ENCODE assay signal across 9 mouse cellular contexts in the genomic region with DNA sequence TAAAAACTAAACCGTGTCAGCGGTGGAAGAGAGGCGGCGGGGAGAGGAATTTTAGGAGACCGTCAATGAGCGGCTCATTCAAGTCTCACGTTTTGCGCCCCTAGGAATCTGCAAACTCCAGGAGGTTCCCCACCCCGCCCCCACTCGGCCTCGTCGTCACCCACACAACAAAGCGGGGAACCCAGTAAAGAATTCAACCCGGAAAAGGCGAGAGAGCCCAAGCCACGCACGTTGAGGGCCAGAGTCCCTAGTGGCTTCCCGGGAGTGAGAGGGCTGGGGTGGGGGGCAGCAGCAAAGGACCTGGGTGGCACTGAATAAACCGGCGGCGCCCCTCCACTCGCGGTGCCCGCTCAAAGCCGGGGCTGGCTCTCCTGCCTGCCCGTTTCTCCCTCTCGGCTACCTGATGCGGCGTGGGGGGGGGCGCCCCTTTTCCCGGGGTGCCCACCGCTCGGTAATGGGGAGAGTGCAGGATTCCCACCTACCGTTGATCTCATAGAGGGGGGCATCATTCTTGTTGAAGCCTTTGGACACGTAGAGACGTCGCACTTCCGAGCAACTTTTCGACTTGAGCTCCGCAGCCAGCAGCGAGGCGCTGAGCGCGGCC. TPM values are rescaled to one million over a fixed set of nuclear protein-coding genes. Genes with fewer than 3 reads are reported as not detected.
DNase-seq lines count a peak whose midpoint lies in the region; ATAC-seq and TF ChIP-seq lines count a peak whose summit lies in the region.
"Had no signal": no experiment of that assay in that cellular context is flagged by ENCODE, and none has a peak within 500 bp of the region (broad histone marks: within the 10 kb centered on the region; RNA-seq: fewer than 3 reads in every experiment).

No protein-coding gene starts in this region.

- H3K4me1 ChIP-seq in lung, adult 2 months (ENCODE audit: control insufficient read depth, insufficient read depth, low read length) = no peaks in the 10 kb centered on the region
- H3K4me1 ChIP-seq in embryonic facial prominence, embryonic 12.5 days = no peaks in the 10 kb centered on the region
- no peaks in the 10 kb centered on the region for H3K4me1 ChIP-seq in heart, postnatal 0 days (ENCODE audit: control insufficient read depth, insufficient read depth)
- peaks cover 5% of the 10 kb centered on the region; the same call in 1 of the 2 replicates for H3K4me1 ChIP-seq in limb, embryonic 15.5 days
- H3K4me1 ChIP-seq in neural tube, embryonic 13.5 days (replicated peaks) = 0 out of 2 replicates have a peak, but pooled peaks cover 5% of the 10 kb centered on the region

- WGBS in lung, adult 2 months = 32% methylated on average over 43 of the region's 44 CpGs
- 19% methylated on average over 43 of the region's 44 CpGs for WGBS in embryonic facial prominence, embryonic 12.5 days
- 24% methylated on average over 38 of the region's 44 CpGs for WGBS in heart, postnatal 0 days
- 18% methylated on average over 39 of the region's 44 CpGs for WGBS in limb, embryonic 15.5 days
- 21% methylated on average over 44 of the region's 44 CpGs for WGBS in neural tube, embryonic 13.5 days

- TF ChIP-seq CTCF in lung, adult 2 months (IDR thresholded peaks at IDR 0.05; ENCODE audit: insufficient read depth, low read length) = no peak
- TF ChIP-seq CTCF in heart, postnatal 0 days (IDR thresholded peaks at IDR 0.05; ENCODE audit: low read depth) = no peak

- peak overlapping the region; percentile 71 for H3K9ac ChIP-seq in embryonic facial prominence, embryonic 12.5 days
- peak overlapping the region; percentile 76 for H3K9ac ChIP-seq in heart, postnatal 0 days (replicated peaks; ENCODE audit: low read depth, low read length)
- H3K9ac ChIP-seq in limb, embryonic 15.5 days = peak overlapping the region; percentile 65
- H3K9ac ChIP-seq in neural tube, embryonic 13.5 days = peak overlapping the region; percentile 61

- no peak for TF ChIP-seq EP300 in heart, postnatal 0 days (IDR thresholded peaks at IDR 0.05; ENCODE audit: low read depth)

- H3K4me3 ChIP-seq in lung, adult 2 months (replicated peaks; ENCODE audit: extremely low read depth, low read depth, low read length) = peak overlapping the region; percentile 56
- peak overlapping the region; percentile 54 for H3K4me3 ChIP-seq in embryonic facial prominence, embryonic 12.5 days
- H3K4me3 ChIP-seq in heart, postnatal 0 days (ENCODE audit: low read depth, low read length) = peak overlapping the region; percentile 58
- peak overlapping the region; percentile 59 for H3K4me3 ChIP-seq in limb, embryonic 15.5 days
- H3K4me3 ChIP-seq in neural tube, embryonic 13.5 days = peak overlapping the region; percentile 49
- H3K4me3 ChIP-seq: myocyte had no signal

- DNase-seq in lung, adult 2 months = peak; percentile 13
- DNase-seq in lung, postnatal 25 days (ENCODE audit: low spot score) = no peak
- no peak for DNase-seq in heart, postnatal 0 days (ENCODE audit: low spot score)
- no peak for DNase-seq in left cerebral cortex, adult 11 months (ENCODE audit: low spot score)
- no peak for DNase-seq in retina, embryonic 14.5 days (ENCODE audit: low spot score)

- H3K4me2 ChIP-seq in embryonic facial prominence, embryonic 12.5 days (replicated peaks) = peak overlapping the region; percentile 57
- peak overlapping the region; percentile 78 for H3K4me2 ChIP-seq in heart, postnatal 0 days (ENCODE audit: low read depth, low read length)
- H3K4me2 ChIP-seq in limb, embryonic 15.5 days = peak overlapping the region; percentile 51
- peak overlapping the region; percentile 74 for H3K4me2 ChIP-seq in neural tube, embryonic 13.5 days

- peak overlapping the region; percentile 63; the same call in 1 of the 2 replicates for H3K27ac ChIP-seq in embryonic facial prominence, embryonic 12.5 days
- peak overlapping the region; percentile 86 for H3K27ac ChIP-seq in heart, postnatal 0 days (ENCODE audit: low read depth)
- H3K27ac ChIP-seq in limb, embryonic 15.5 days = peak overlapping the region; percentile 84
- no peak overlapping the region for H3K27ac ChIP-seq in neural tube, embryonic 13.5 days (replicated peaks)

- H3K27me3 ChIP-seq in embryonic facial prominence, embryonic 12.5 days = peaks cover 12% of the 10 kb centered on the region; the same call in 1 of the 2 replicates
- no peaks in the 10 kb centered on the region for H3K27me3 ChIP-seq in heart, postnatal 0 days (ENCODE audit: control insufficient read depth, insufficient read depth, low read length)
- peaks cover 4% of the 10 kb centered on the region; the same call in 1 of the 2 replicates for H3K27me3 ChIP-seq in limb, embryonic 15.5 days
- peaks cover 38% of the 10 kb centered on the region for H3K27me3 ChIP-seq in neural tube, embryonic 13.5 days

- H3K36me3 ChIP-seq in embryonic facial prominence, embryonic 12.5 days = no peaks in the 10 kb centered on the region
- H3K36me3 ChIP-seq in heart, postnatal 0 days (replicated peaks; ENCODE audit: control insufficient read depth, insufficient read depth, low read length) = no peaks in the 10 kb centered on the region
- H3K36me3 ChIP-seq in limb, embryonic 15.5 days = no peaks in the 10 kb centered on the region
- no peaks in the 10 kb centered on the region for H3K36me3 ChIP-seq in neural tube, embryonic 13.5 days

- no peak for TF ChIP-seq POLR2A in lung, adult 2 months (IDR thresholded peaks at IDR 0.05; ENCODE audit: borderline replicate concordance, extremely low read depth, low read depth, low read length)

- ATAC-seq in embryonic facial prominence, embryonic 12.5 days (ENCODE audit: insufficient number of reproducible peaks, insufficient read depth, low FRiP score, low TSS enrichment) = 0 out of 2 replicates have a peak, but pooled peaks have one; percentile 23
- peak; percentile 2; the same call in 1 of the 2 replicates for ATAC-seq in heart, postnatal 0 days (ENCODE audit: insufficient read depth, low read depth)
- no peak for ATAC-seq in limb, embryonic 15.5 days (ENCODE audit: insufficient number of reproducible peaks, low FRiP score, low TSS enrichment, low read depth)
- ATAC-seq in neural tube, embryonic 13.5 days (ENCODE audit: low read depth) = peak; percentile 34; the same call in 1 of the 2 replicates

- no peaks in the 10 kb centered on the region for H3K9me3 ChIP-seq in embryonic facial prominence, embryonic 12.5 days
- no peaks in the 10 kb centered on the region for H3K9me3 ChIP-seq in heart, postnatal 0 days (replicated peaks; ENCODE audit: control insufficient read depth, low read length)
- H3K9me3 ChIP-seq in limb, embryonic 15.5 days = no peaks in the 10 kb centered on the region
- H3K9me3 ChIP-seq in neural tube, embryonic 13.5 days = no peaks in the 10 kb centered on the region

RNA-seq across cellular contexts. Expression of a gene that starts 0.8 kb away (rescaled TPM):
- 12.5 and 15.2 TPM in 2 replicates for polyA plus RNA-seq in lung, adult 2 months (2012; rRNA removed)
- polyA plus RNA-seq in embryonic facial prominence, embryonic 12.5 days (2016; fragmentation: Nextera tagmentation; extraction: Ambion mirVana) = 41.9 and 44.4 TPM in 2 replicates
- total RNA-seq in heart, postnatal 0 days (2014; rRNA removed; ENCODE audit: low replicate concordance) = 12.0 and 19.1 TPM in 2 replicates
- 33.1 and 33.9 TPM in 2 replicates for polyA plus RNA-seq in heart, postnatal 0 days (2015; fragmentation: Nextera tagmentation; extraction: Ambion mirVana)
- 102 and 105 TPM in 2 replicates for polyA plus RNA-seq in limb, embryonic 15.5 days (2015; fragmentation: Nextera tagmentation; extraction: Ambion mirVana)
- polyA plus RNA-seq in neural tube, embryonic 13.5 days (2015; fragmentation: Nextera tagmentation; extraction: Ambion mirVana) = 14.4 and 18.1 TPM in 2 replicates
